23 mouse cellular contexts compared by ENCODE assay signal in genomic region chr4:118039964-118040363, GRCm38 (mm10).
DNase-seq lines count a peak whose midpoint lies in the region; ATAC-seq and TF ChIP-seq lines count a peak whose summit lies in the region.
"Had no signal": no experiment of that assay in that cellular context is flagged by ENCODE, and none has a peak within 500 bp of the region (broad histone marks: within the 10 kb centered on the region; RNA-seq: fewer than 3 reads in every experiment).

No protein-coding gene starts in this region.

- no peak for TF ChIP-seq CTCF in gastrocnemius, adult 2 months (IDR thresholded peaks at IDR 0.05)

- H3K9ac ChIP-seq in kidney, embryonic 14.5 days (ENCODE audit: low read depth, low read length) = no peak overlapping the region
- no peak overlapping the region for H3K9ac ChIP-seq in midbrain, embryonic 16.5 days (ENCODE audit: low read depth, low read length)
- no peak overlapping the region for H3K9ac ChIP-seq in limb, embryonic 12.5 days (replicated peaks)
- H3K9ac ChIP-seq: forebrain, embryonic 13.5 days; forebrain, postnatal 0 days; heart, embryonic 15.5 days had no signal

- no peaks in the 10 kb centered on the region; the same call in 1 of the 2 replicates for H3K36me3 ChIP-seq in kidney, embryonic 14.5 days (ENCODE audit: control insufficient read depth, insufficient read depth, low read length)
- no peaks in the 10 kb centered on the region for H3K36me3 ChIP-seq in midbrain, embryonic 16.5 days (ENCODE audit: control insufficient read depth, insufficient read depth, low read length)
- H3K36me3 ChIP-seq in midbrain, embryonic 10.5 days = 0 out of 2 replicates have a peak, but pooled peaks cover 4% of the 10 kb centered on the region
- H3K36me3 ChIP-seq in limb, embryonic 12.5 days = peaks cover 6% of the 10 kb centered on the region; the same call in 1 of the 2 replicates
- H3K36me3 ChIP-seq: embryonic facial prominence, embryonic 10.5 days; heart, embryonic 15.5 days; hindbrain, embryonic 10.5 days had no signal

- H3K4me3 ChIP-seq in gastrocnemius, adult 2 months = no peak overlapping the region
- H3K4me3 ChIP-seq in kidney, embryonic 14.5 days (ENCODE audit: low read length) = no peak overlapping the region
- no peak overlapping the region for H3K4me3 ChIP-seq in midbrain, embryonic 16.5 days (ENCODE audit: low read depth, low read length)
- no peak overlapping the region for H3K4me3 ChIP-seq in midbrain, embryonic 10.5 days
- no peak overlapping the region for H3K4me3 ChIP-seq in limb, embryonic 12.5 days (replicated peaks)
- H3K4me3 ChIP-seq: embryonic facial prominence, embryonic 10.5 days; forebrain, embryonic 13.5 days; heart, adult 2 months; heart, embryonic 15.5 days; hindbrain, embryonic 10.5 days had no signal

- H3K4me2 ChIP-seq in kidney, embryonic 14.5 days (replicated peaks; ENCODE audit: low read depth, low read length) = no peak overlapping the region
- H3K4me2 ChIP-seq in midbrain, embryonic 16.5 days (ENCODE audit: low read length) = no peak overlapping the region
- no peak overlapping the region for H3K4me2 ChIP-seq in limb, embryonic 12.5 days
- H3K4me2 ChIP-seq: forebrain, embryonic 13.5 days; heart, embryonic 11.5 days; heart, embryonic 15.5 days had no signal

- H3K4me1 ChIP-seq in kidney, embryonic 14.5 days (ENCODE audit: control insufficient read depth, insufficient read depth, low read length) = peaks cover 24% of the 10 kb centered on the region
- peaks cover 3% of the 10 kb centered on the region; the same call in 1 of the 2 replicates for H3K4me1 ChIP-seq in midbrain, embryonic 16.5 days (ENCODE audit: control insufficient read depth, insufficient read depth, low read length)
- H3K4me1 ChIP-seq in midbrain, embryonic 10.5 days = peaks cover 20% of the 10 kb centered on the region
- H3K4me1 ChIP-seq in limb, embryonic 12.5 days (replicated peaks) = peaks cover 68% of the 10 kb centered on the region

- 83% methylated on average over 5 of the region's 5 CpGs for WGBS in kidney, embryonic 14.5 days
- WGBS in midbrain, embryonic 16.5 days = 97% methylated on average over 5 of the region's 5 CpGs
- 84% methylated on average over 5 of the region's 5 CpGs for WGBS in midbrain, embryonic 10.5 days
- WGBS in limb, embryonic 12.5 days = 83% methylated on average over 5 of the region's 5 CpGs

- H3K9me3 ChIP-seq in kidney, embryonic 14.5 days (ENCODE audit: control insufficient read depth, low read length) = no peaks in the 10 kb centered on the region
- H3K9me3 ChIP-seq in midbrain, embryonic 16.5 days (replicated peaks; ENCODE audit: control insufficient read depth, low read length, poor library complexity, severe bottlenecking) = no peaks in the 10 kb centered on the region
- no peaks in the 10 kb centered on the region for H3K9me3 ChIP-seq in midbrain, embryonic 10.5 days (replicated peaks)
- H3K9me3 ChIP-seq in limb, embryonic 12.5 days = no peaks in the 10 kb centered on the region; the same call in 1 of the 2 replicates
- H3K9me3 ChIP-seq: embryonic facial prominence, embryonic 10.5 days; forebrain, embryonic 13.5 days; G1E; heart, embryonic 15.5 days; hindbrain, embryonic 10.5 days had no signal

- DNase-seq in gastrocnemius, adult 2 months = no peak
- no peak for DNase-seq in gastrocnemius, postnatal 25 days
- DNase-seq in kidney, postnatal 10 days = no peak
- no peak for DNase-seq in midbrain, embryonic 10.5 days (ENCODE audit: low spot score)
- DNase-seq in thymus, postnatal 10 days (ENCODE audit: low spot score in 2 of 2) = no peak
- DNase-seq: adrenal gland, adult 8-10 months; adrenal gland, postnatal 36 days; B cell, adult 2 months; cerebellum, adult 2 months; cerebellum, postnatal 10 days; forebrain, postnatal 0 days; heart, adult 2 months; heart, postnatal 14 days had no signal

- H3K27ac ChIP-seq in gastrocnemius, adult 2 months = peak overlapping the region; percentile 81
- no peak overlapping the region for H3K27ac ChIP-seq in kidney, embryonic 14.5 days (ENCODE audit: low read depth, low read length)
- H3K27ac ChIP-seq in midbrain, embryonic 16.5 days (ENCODE audit: low read length) = no peak overlapping the region
- no peak overlapping the region for H3K27ac ChIP-seq in midbrain, embryonic 10.5 days (replicated peaks)
- peak overlapping the region; percentile 91 for H3K27ac ChIP-seq in limb, embryonic 12.5 days
- H3K27ac ChIP-seq: forebrain, embryonic 13.5 days; heart, adult 2 months; heart, embryonic 15.5 days; hindbrain, embryonic 10.5 days had no signal

- intact Hi-C loops in gastrocnemius, adult 2 months (cut with DNase I) = loop anchor here (5.0 kb wide), 2 partner anchors 37 to 43 kb away; no protein-coding TSS in a partner anchor

- no peaks in the 10 kb centered on the region for H3K27me3 ChIP-seq in kidney, embryonic 14.5 days (ENCODE audit: control insufficient read depth, insufficient read depth, low read length)
- no peaks in the 10 kb centered on the region for H3K27me3 ChIP-seq in midbrain, embryonic 16.5 days (ENCODE audit: control insufficient read depth, insufficient read depth, low read depth, low read length)
- H3K27me3 ChIP-seq in midbrain, embryonic 10.5 days (ENCODE audit: low read depth, poor library complexity, severe bottlenecking) = no peaks in the 10 kb centered on the region
- no peaks in the 10 kb centered on the region for H3K27me3 ChIP-seq in limb, embryonic 12.5 days
- H3K27me3 ChIP-seq: forebrain, embryonic 13.5 days; heart, embryonic 15.5 days had no signal

- ATAC-seq in kidney, embryonic 14.5 days (ENCODE audit: low FRiP score, low TSS enrichment) = peak; percentile 13; the same call in 1 of the 2 replicates
- ATAC-seq in midbrain, embryonic 16.5 days = peak; percentile 51; the same call in 1 of the 2 replicates
- ATAC-seq in limb, embryonic 12.5 days (ENCODE audit: insufficient number of reproducible peaks, insufficient read depth, low FRiP score, low TSS enrichment, low read depth) = no peak; the same call in 1 of the 2 replicates
- ATAC-seq: CD4-positive, CD25-positive, alpha-beta regulatory T cell, adult 4 months; forebrain, embryonic 13.5 days; forebrain, postnatal 0 days had no signal

Comparison
In these comparisons a context has a peak if more than half of its experiments do, and no peak if none do; other contexts are left out.
1. H3K27ac ChIP-seq: peak in gastrocnemius, adult 2 months (single experiment) and limb, embryonic 12.5 days (single experiment); none in kidney, embryonic 14.5 days (single experiment), midbrain, embryonic 16.5 days (single experiment) and midbrain, embryonic 10.5 days (single experiment).